Mouse (Mus musculus) Patski (cell line): ENCODE data around the gene Ilf3. TPM values are rescaled to one million over a fixed set of nuclear protein-coding genes. Genes with fewer than 3 reads are reported as not detected.
"Not testable (repeated sequence)": the region's sequence is repeated elsewhere in the genome, so short reads cannot be mapped to it uniquely, and the experiment has no call there.

Experiments
- ATAC-seq: fragments of 100-300 bp; one replicate; pipeline ENCODE4 v1.8.0; 2021
- CTCF ChIA-PET: fragments of 350-600 bp; sonication (Branson Sonifier 250); formaldehyde crosslinking; loops from one replicate; lab custom pipeline; 2022; ENCODE audit warnings: inconsistent platforms; lab: Charles Lee
- POLR2A ChIA-PET: fragments of 350-600 bp; sonication (Branson Sonifier 250); formaldehyde crosslinking; loops from one replicate; lab custom pipeline; 2022; ENCODE audit warnings: antibody characterized with exemption, inconsistent platforms; lab: Charles Lee
- DNase-seq: peaks from one replicate; pipeline ENCODE4 v3.0.0-alpha.2; 2011; ENCODE audit warnings: low read depth, low spot score
- H3K27me3 ChIP-seq: fragments of 371-371 bp; one replicate; pipeline ENCODE4 v1.5.1; 2021
- CTCF ChIP-seq: fragments of 100-300 bp; IDR thresholded peaks from one replicate; pipeline ENCODE4 v1.5.1; 2021
- in situ Hi-C: fragments of 300-500 bp; cut with MboI; formaldehyde crosslinking; loops from 3 replicates; pipeline ENCODE4 v1.11.1; 2018; ENCODE audit warnings: low pct_unique_long_range_greater_than_20kb, mixed read lengths
- polyA plus RNA-seq: library from polyadenylated mRNA; unstranded; gene quantifications from one replicate; pipeline ENCODE4 v1.2.3, GENCODE M21; 2021

Gene Ilf3
- 110 TPM for polyA plus RNA-seq

DNA sequence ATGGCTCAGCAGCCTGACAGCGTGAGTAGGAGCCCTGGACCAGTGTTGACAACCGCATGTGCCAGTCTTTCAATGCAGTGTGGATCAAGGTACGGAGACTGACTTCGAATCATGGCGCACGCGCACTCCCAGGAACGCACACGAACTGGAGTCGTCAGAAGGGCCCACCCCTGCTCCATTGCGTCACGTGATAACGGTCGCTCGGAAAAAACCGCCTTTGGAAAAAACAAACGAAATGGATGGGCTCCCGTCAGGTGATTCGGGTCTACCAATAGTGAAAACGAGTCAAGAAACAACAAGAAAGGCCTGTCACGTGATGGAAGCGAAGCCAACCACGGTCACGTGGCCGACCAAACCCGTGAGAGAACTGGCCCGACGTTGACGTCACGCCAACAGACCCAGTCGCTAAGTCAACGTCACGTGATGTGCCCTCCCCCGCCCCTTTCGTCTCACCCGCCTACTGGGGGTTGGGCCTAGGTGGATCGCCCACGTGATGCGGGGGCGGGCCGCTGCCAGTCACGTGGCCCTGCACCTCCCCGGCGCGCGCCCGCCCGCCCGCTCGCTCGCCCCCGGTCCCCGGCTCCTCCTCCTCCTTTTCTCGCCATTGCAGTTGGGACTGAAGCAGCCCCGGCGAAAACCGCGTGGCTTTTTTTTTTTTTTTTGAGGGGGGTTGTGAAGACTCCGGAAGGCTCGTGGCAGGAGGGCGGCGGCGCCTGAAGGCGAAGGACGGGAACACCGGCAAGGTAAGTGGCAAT, at the start of gene Ilf3:
TSS of gene Ilf3 (plus strand) at position 515 of the 755 bp plus-strand sequence.
- TF ChIP-seq CTCF, result no peak
- H3K27me3 ChIP-seq, result no peaks in the 10 kb centered on the region
- CTCF ChIA-PET, result interaction anchor here (0.7 to 2.7 kb wide), 5 partner anchors 10 to 101 kb away, joined by 3 to 22 read pairs (median 3); no protein-coding TSS in a partner anchor
- POLR2A ChIA-PET, result no interaction called here
- in situ Hi-C loops, result loop anchor here (5.0 kb wide), 2 partner anchors 45 to 95 kb away; partner anchors contain the start of gene Qtrt1
- ATAC-seq (peak; percentile 64), DNase-seq (peak; percentile 100)

DNA sequence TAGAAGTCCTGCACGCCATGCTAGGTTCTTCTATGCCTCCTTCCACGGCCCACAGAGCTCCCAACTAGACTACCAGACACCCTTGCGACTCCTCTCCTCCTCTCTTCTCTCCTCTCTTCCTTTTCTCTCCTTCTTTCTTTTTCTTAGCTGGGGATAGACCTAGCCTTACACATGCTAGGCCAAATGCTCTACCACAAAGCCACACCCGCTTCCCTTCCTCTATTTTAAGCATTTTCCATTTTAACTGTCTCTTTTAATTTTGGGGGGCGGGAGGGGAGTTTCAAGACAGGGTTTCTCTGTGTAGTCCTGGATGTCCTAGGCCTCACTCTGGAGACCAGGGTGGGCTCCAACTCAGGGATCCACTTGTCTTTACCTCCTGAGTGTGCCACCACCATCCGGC, 48.9 kb upstream of the Ilf3 start:
- in situ Hi-C loops, result loop anchor here (5.0 kb wide), 1 partner anchor 34 kb away; no protein-coding TSS in a partner anchor

GRCm38 (mm10) chr9:21319503-21319902, 48.2 kb upstream of the Ilf3 start:
- H3K27me3 ChIP-seq, result no peaks in the 10 kb centered on the region
- TF ChIP-seq CTCF, result no peak
- in situ Hi-C loops, result loop anchor here (5.0 kb wide), 1 partner anchor 33 kb away; no protein-coding TSS in a partner anchor
- ATAC-seq (no peak), DNase-seq (no peak)
- ChIA-PET CTCF (interaction anchor here (1.1 to 3.8 kb wide), 5 partner anchors 11 to 99 kb away, joined by 3 to 19 read pairs (median 4); no protein-coding TSS in a partner anchor), POLR2A (interaction anchor here (0.6 to 2.2 kb wide), 4 partner anchors 11 to 37 kb away, joined by 3 to 13 read pairs (median 4); no protein-coding TSS in a partner anchor)

More for the DNA sequence above, 48.9 kb upstream of the Ilf3 start:
- ChIA-PET POLR2A (interaction anchor here (0.7 kb wide), 1 partner anchor 96 kb away, joined by 4 read pairs; no protein-coding TSS in a partner anchor), CTCF (interaction anchor here (3.8 kb wide), 1 partner anchor 38 kb away, joined by 19 read pairs; no protein-coding TSS in a partner anchor)
- no peak for TF ChIP-seq CTCF
- ATAC-seq (no peak), DNase-seq (no peak)
- no peaks in the 10 kb centered on the region for H3K27me3 ChIP-seq

GRCm38 (mm10) chr9:21320280-21320618, 47.4 kb upstream of the Ilf3 start:
- POLR2A ChIA-PET, result interaction anchor here (1.0 to 2.2 kb wide), 4 partner anchors 10 to 45 kb away, joined by 3 to 13 read pairs (median 4); no protein-coding TSS in a partner anchor
- no peak for DNase-seq
- no peak for ATAC-seq
- H3K27me3 ChIP-seq, result no peaks in the 10 kb centered on the region
- CTCF ChIA-PET, result interaction anchor here (1.0 to 3.8 kb wide), 8 partner anchors 10 to 99 kb away, joined by 3 to 19 read pairs (median 4); no protein-coding TSS in a partner anchor
- in situ Hi-C loops, result no loop called here
- TF ChIP-seq CTCF, result no peak

DNA sequence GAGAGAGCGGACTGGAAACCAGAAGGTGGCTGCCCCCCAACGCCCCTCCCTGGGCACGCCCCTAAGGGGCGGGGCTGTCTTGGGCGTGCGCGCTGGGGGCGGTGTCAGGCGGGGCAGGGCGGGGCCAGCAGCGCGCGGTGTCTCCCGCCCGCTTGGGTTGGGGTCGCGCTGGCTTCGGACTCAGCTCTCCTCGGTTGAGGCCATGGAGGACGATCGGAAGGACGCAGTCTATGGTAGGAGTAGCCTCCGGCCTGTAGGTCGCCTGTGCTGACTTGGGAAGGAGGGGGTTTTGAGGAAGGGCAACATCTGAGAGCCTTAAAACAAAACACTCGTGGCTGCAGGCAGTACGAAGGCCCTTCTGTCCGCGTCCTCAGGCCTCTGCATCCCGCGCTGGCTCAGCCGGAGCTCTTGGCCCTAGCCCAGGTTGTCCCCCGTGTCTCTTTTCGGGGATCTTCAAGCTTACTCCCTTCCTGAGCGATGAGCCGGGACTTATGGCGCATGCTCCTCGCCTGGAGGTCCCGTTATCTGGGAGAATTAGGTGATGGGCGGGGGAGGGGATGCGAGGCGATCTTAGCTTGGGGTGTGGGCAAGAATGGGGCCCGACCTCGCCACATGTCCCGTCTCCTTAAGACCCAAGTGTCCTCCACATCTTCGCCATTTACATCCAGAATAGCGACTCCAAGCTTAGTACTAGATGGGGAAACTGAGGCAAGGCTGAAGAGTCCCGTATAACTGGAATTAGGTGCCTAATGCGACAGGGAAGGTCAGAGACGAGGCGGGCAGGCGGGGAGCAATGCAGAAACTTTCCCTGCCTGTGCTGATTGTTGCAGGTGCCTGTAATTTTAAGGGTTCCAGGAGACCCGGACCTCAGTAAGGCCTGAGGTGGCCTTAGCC, 46.8 kb upstream of the Ilf3 start, which contains the start of gene Slc44a2:
TSS of gene Slc44a2 (plus strand) at position 80 of the 894 bp plus-strand sequence.
- ATAC-seq (peak; percentile 74), DNase-seq (no peak)
- TF ChIP-seq CTCF, result no peak
- CTCF ChIA-PET, result interaction anchor here (0.6 to 3.8 kb wide), 9 partner anchors 9 to 100 kb away, joined by 3 to 19 read pairs (median 4); no protein-coding TSS in a partner anchor
- in situ Hi-C loops, result no loop called here
- POLR2A ChIA-PET, result interaction anchor here (0.7 to 2.2 kb wide), 6 partner anchors 9 to 44 kb away, joined by 3 to 13 read pairs (median 3); no protein-coding TSS in a partner anchor
- no peaks in the 10 kb centered on the region for H3K27me3 ChIP-seq

GRCm38 (mm10) chr9:21321513-21321835, 46.2 kb upstream of the Ilf3 start:
- H3K27me3 ChIP-seq, result no peaks in the 10 kb centered on the region
- in situ Hi-C loops, result no loop called here
- ATAC-seq (no peak), DNase-seq (no peak)
- TF ChIP-seq CTCF, result no peak
- CTCF ChIA-PET, result interaction anchor here (0.6 to 3.8 kb wide), 4 partner anchors 9 to 101 kb away, joined by 3 to 19 read pairs (median 12); no protein-coding TSS in a partner anchor
- POLR2A ChIA-PET, result interaction anchor here (1.0 to 2.2 kb wide), 3 partner anchors 9 to 35 kb away, joined by 3 to 13 read pairs (median 3); no protein-coding TSS in a partner anchor

GRCm38 (mm10) chr9:21322211-21322916, 45.3 kb upstream of the Ilf3 start:
- H3K27me3 ChIP-seq, result no peaks in the 10 kb centered on the region
- TF ChIP-seq CTCF, result no peak
- CTCF ChIA-PET, result interaction anchor here (3.6 kb wide), 1 partner anchor 14 kb away, joined by 15 read pairs; no protein-coding TSS in a partner anchor
- in situ Hi-C loops, result no loop called here
- no peak for DNase-seq
- ATAC-seq, result no peak
- POLR2A ChIA-PET, result no interaction called here

DNA sequence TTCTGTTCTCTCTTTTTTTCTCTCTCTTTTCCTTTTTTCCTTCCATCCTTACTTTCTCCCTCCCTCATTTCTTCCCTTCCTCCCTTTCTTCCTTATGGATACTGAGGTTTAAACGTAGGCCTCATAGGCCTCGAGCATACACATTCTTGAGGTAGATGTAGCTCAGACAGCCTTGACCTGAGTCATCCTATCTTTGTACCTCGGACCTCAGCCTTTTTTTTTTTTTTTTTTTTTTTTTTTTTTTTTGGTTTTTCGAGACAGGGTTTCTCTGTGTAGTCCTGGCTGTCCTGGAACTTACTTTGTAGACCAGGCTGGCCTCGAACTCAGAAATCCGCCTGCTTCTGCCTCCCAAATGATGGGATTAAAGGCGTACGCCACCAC, 44.8 kb upstream of the Ilf3 start:
- H3K27me3 ChIP-seq, in situ Hi-C loops, ATAC-seq, DNase-seq: not testable (repeated sequence)
- POLR2A ChIA-PET, result interaction anchor here (0.7 kb wide), 1 partner anchor 99 kb away, joined by 3 read pairs; no protein-coding TSS in a partner anchor
- CTCF ChIA-PET, result interaction anchor here (1.2 to 3.6 kb wide), 2 partner anchors 13 to 35 kb away, joined by 4 to 15 read pairs; no protein-coding TSS in a partner anchor

DNA sequence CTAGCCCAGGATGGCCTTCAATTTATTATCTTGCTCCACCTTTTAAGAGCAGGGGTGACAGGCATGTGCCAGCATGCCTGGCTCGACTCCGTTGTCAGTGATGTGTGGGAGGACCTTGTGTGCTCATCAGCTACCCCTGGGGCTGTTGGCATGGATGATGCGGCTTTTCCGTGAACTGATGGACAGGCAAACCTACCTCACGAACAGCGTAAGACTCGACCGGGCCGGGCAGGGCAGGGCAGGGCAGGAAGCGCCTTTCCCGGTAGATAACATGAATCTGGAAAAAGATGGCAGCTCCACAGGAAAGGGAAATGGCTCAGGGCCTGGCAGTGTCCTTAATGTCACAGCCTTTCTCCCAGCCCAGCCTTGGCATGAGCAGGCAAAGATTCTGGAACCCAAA, 43.4 kb upstream of the Ilf3 start:
- CTCF ChIA-PET, result no interaction called here
- POLR2A ChIA-PET, result interaction anchor here (0.5 kb wide), 1 partner anchor 9 kb away, joined by 4 read pairs; no protein-coding TSS in a partner anchor
- TF ChIP-seq CTCF, result no peak
- ATAC-seq, result no peak
- no peak for DNase-seq
- in situ Hi-C loops, result no loop called here
- H3K27me3 ChIP-seq, result no peaks in the 10 kb centered on the region
